In the genomic region with DNA sequence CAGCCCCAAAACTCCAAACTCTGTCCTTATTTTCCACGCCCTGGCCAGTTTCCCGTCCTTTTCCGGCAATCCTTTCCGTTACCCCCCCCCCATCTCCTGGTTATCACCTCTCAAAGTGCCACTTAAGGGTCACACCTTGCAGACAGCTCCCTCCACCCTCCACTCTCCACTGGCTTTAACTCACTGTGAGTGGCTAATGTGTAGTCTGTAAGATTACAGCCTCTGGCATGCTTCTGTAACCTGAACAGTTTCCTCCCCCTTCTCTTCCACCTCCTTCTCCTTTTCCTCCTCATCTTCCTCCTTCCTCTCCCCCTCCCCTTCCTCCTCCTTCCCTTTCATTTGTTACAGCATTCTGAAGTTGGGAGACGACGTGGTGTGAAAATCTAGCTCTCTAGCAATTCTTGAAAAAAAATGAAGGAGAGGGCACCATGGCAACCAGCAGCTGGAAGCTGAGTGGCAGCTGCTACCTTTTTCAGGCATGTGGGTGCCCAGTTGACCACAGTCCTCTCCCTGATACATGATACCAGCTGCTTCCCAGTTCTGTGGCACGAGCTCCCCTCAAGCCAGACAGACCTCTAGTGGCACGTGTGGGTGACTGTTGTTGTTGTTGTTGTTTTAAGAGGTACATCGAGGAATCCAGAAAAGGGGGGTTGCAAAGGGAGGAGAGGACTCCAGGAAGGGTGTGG, we compare ENCODE assay signal across 1 mouse cellular context.
TF ChIP-seq lines count a peak whose summit lies in the region.

No protein-coding gene starts in this region.

TF ChIP-seq in myocyte, 11 proteins besides CTCF, POLR2A, EP300 and RAD21:
- TF ChIP-seq MAX (IDR thresholded peaks at IDR 0.05; ENCODE audit: low read depth) (no peak), MYOG (IDR thresholded peaks at IDR 0.05; ENCODE audit: control insufficient read depth in 1 of 3, insufficient read depth in 1 of 3, insufficient read length in 2 of 3, low read depth in 2 of 3) (peak; percentile 70 to 97 (median 90)), POLR2AphosphoS2 (IDR thresholded peaks at IDR 0.05; ENCODE audit: insufficient read length, low read depth) (no peak), E2F4 (IDR thresholded peaks at IDR 0.05; ENCODE audit: insufficient read depth) (no peak), MYOD1 (IDR thresholded peaks at IDR 0.05; ENCODE audit: control insufficient read depth in 1 of 3, insufficient read length in 2 of 3, low read depth in 2 of 3) (peak; percentile 25 to 94 (median 93)), SRF (IDR thresholded peaks at IDR 0.05; ENCODE audit: control insufficient read depth, insufficient read length, low read depth) (no peak), CEBPB (IDR thresholded peaks at IDR 0.05; ENCODE audit: insufficient read depth, poor library complexity, severe bottlenecking) (no peak), TCF3 (IDR thresholded peaks at IDR 0.05; ENCODE audit: insufficient read length, low read depth) (peak; percentile 86), TCF12 (IDR thresholded peaks at IDR 0.05; ENCODE audit: insufficient read depth, poor library complexity, severe bottlenecking) (peak; percentile 83), REST (IDR thresholded peaks at IDR 0.05; ENCODE audit: insufficient read depth, insufficient read length) (no peak), USF1 (IDR thresholded peaks at IDR 0.05; ENCODE audit: low read depth) (no peak)
